Mouse (Mus musculus) liver, adult (tissue): ENCODE data around the gene Lcp1.
A peak's percentile ranks its signal among the peaks of the same experiment; 100 is the strongest.

ENCODE experiments used
- GATA4 ChIP-seq: IDR thresholded peaks from 2 replicates; pipeline ENCODE4 v1.6.1; 2014; ENCODE audit warnings: mild to moderate bottlenecking, low read length; ENCODE audit not compliant: insufficient replicate concordance

Lcp1 gene

DNA sequence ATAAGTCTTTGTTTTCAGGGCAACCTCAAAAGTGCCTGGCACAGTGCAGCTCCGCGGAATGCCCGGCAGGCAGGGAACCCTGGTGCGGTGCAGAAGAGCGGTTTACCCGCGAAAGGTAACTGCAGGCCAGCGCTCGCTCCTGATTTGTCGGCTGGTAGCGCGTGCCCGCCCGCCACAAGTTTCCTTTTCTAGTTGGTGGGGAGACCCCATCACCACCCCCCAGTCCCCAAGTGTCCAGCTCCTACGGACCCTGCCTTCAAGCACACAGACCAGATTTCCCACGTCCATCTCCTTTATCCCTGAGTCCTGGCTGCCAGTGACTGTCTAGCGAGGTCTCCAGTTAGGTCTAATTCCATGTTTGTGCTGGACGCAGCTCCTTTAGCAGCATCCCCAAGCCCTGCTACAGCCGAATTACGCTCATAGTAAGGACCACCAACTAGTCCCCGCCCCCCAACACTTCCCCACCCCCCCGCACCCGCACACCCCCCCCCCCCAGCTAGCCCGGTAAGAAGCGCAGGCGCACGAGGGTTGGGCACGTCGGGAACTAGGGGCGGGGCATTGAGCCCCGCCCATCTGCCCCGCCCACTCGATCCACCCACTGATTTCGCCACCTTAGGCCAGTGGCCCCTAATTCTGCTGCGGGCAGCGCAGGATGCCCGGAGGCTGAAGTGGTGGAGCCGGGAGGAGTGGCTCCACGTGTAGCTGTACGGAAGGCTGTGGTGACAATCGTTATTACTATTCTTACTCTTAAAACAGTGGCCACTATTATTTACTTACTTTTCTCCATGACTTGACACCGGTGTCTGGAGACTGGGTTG is at the start of gene Lcp1, which contains the start of gene Lrrc63:
Lcp1 (plus strand) TSS at position 601 of the 818 bp plus-strand sequence.
Lrrc63 (minus strand) TSS at position 381 of the 818 bp plus-strand sequence.
- no peak for TF ChIP-seq GATA4

DNA sequence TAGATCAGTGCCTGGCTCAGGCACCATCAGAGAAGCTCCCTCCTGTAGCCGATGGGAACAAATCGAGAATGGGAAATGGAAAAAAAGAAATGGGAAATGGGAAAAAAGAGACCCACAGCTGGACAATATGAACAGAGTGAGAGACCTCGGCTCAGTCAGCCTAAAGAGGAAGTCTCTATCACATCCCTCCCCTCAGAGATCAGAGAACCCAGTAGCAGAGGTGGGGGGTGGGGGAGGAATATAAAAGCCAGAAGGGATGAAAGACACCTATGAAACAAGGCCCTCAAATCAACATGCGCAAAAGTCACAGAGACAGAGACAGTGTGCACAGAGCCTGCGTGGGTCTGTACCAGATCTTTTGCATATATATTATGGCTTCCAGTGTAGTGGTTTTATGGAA is 27.9 kb upstream of the Lcp1 start:
- no peak for TF ChIP-seq GATA4

DNA sequence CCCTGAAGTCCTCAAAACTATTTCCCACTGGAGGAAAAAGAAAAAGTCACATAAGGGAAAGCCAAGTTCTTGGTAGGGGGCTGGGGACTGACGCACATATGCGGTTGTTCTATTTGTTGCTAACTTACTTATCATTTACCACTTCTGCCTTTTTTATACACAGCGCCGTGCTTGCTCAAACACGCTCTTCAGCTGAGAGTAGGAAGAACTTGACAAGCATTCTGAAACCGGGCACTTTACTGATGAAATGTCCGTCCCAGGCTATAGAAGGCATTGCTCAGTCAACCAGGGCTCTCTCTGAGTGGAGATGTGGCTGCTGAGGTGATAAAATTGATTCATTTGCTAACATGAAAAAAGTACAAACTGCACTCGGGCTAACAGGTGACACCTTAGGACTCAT is 9.2 kb upstream of the Lcp1 start:
- TF ChIP-seq GATA4 = no peak

DNA sequence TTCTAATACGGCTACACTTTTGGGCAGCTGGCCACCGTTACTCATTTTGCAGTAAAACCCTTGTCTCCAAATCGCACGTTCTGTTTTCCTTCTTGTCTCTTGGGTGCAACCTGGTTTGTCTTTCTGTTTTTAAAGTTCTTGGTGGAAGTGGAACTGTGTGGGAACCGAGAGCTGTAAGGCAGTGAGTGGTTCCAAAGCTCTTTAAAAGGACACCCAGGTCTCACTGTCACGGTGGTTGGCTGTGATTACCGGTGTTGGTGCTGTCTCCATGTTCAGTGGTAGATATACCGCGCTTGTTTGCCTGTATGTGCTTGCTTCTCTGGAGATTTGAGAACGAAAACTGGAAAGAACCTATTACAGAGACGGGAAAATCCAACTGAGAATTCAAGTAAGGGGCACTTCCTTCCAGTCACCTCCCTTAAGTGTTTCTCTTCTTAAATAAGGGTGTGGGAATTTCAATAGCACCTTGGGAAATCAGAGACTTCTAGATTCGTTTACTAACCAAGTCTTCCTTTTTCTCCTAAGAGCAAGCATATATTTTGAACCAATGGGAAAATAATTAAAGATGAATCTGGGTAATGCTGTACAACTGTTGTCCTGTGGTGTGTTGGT is 529 bp downstream of the Lcp1 start:
- TF ChIP-seq GATA4 = no peak

DNA sequence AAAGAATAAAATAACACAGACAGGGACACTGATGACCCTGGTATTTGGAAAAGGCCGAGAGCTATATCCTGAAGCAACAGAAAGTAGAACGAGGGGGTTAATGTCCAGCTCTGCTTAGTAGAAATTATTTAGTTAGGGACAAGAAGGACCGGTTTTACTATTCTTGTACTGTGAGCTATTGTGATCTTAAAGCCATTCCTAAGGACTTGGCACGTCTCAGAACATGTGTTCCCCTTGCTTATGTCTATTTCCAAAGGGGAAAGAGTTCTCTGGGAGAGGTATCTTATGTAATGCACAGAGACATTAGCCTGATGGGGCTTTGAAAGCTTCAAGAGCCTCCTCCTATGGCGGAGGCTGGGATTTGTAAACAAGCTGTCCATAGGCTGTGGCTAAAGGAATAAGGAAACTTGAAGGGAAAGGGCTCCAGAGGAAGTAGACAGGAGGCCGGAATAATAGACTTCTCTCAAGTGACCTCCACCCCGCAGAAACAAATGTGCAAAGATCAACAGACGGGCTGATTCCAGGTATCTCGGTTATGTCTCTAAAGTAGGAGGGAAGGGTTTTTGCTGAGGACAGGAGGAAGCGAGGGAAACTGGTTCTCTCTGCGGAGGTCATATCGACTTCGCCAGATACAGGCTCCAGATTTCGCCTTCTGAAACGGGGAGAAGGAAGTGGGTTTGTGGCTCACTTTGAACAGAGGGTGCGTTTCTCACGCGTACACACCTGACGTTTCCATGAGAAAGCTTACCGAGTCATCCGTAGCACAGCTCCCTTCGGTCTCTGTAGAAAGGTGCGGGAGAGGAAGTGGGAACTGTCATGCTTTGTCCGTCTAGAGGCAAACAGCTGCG is 5.4 kb downstream of the Lcp1 start:
- no peak for TF ChIP-seq GATA4

DNA sequence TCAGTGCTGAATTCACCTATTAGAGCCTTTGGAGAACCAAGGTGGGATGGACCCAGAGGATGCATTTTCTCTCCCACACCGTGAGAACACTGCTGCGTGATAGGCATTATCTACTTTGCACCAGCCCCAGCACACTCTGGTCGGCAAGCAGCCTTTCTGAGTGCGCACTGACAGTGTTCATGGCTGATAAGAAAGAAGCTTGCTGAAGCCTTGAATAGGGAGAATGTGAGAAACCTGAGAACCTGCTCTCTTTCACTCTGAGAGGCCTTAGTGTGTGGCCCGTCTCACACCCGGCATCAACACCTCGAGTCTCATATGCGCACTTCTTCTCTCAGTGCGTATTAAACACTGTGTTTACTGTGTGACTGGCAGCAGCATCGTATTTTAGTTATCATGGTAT is 7.6 kb downstream of the Lcp1 start:
- no peak for TF ChIP-seq GATA4

DNA sequence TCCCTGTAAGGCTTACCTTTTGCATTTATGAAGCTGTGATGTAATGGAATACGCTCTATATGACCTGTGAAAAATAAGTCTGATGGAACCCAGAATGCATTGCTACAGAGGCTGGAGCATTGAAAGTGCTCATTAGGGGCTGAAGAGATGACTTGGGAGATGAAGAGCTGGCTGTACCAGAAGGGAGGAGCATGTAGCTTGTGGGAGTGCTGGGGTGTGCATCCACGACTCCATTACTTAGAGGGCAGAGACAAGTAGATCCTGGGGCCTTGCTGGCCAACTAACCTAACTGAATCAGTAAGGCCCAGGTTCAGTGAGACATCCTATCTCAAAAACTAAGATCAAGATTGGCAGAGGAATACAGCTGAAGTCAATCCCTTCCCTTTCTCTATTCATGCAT is 8.3 kb downstream of the Lcp1 start:
- TF ChIP-seq GATA4 = no peak

DNA sequence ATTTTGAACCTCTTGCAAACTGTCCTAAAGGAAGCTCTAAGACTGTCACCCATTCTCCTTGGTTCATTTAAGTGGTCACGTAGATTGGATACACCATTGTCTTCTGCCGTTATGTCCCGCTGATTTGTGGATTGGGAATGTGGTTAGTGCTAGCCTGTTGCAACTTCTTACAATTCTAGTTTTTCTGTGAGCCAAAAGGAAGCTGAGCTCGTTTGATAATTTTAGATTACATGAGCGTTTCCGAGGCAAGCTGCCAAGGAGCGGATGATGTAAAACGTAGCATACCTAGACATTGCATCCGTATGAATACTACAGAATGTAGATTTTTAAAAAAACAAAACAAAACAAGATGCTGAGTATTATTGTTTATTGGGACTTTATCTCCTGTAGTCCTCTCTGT is 17.3 kb downstream of the Lcp1 start:
- TF ChIP-seq GATA4 = 0 out of 2 replicates have a peak, but pooled peaks have one; percentile 22

DNA sequence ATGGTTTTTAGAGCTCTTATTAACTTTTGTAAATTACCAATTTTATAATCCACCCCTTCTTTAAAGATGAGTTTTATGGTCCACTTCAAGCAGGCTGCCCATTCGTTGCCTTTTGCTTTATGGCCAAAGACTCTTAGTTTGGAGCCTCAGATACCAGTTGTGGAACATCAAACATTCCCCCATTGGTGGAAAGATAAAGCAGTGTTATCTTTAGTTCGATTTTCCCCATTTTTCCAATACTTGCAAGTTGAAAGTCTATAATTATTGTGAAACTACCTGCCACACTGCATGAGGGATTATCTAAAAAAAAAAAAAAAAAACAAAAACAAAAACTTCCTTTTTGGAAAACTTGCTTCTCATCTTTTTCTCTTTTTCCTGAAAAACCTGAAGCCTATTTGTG is 19.8 kb downstream of the Lcp1 start:
- peak; percentile 85 for TF ChIP-seq GATA4

DNA sequence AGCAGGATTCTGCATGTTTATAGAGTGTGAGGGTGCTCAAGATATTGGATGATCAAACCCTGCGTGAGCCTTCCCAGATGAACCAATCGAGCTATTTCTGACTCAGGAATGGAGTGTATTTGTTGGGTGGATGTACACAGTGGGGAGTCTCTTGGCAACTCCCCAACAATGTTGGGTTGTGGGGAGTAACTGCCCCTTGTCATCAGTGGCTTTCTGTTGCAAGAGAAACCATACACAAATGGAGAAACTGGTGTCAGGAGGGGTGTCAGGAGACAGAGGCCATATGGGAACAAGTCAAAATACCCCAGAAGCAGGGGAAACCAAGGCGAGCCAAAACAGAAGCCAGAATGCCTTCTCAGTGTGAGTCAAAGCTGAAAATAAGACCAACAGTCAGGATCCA is 20.2 kb downstream of the Lcp1 start:
- TF ChIP-seq GATA4 = no peak

DNA sequence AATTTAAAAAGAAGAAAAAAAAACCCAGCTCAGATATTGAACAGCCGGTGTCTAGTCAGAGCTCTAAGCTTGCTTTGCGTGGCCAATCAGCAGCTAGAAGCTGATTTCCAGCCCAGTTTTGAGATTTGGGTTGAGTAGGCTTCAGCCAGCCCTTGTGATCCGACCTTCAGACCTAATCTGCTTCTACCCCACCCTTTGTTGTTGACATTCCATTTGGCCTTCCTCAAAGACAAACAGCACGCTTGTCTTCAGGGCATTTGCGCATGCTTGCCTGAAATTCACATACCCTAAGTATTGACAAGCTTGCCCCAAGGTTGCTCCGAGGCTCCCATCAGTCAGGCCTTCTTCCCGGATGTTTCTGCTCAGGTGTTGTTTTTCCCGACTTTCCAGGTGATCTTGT is 23.6 kb downstream of the Lcp1 start:
- no peak for TF ChIP-seq GATA4

DNA sequence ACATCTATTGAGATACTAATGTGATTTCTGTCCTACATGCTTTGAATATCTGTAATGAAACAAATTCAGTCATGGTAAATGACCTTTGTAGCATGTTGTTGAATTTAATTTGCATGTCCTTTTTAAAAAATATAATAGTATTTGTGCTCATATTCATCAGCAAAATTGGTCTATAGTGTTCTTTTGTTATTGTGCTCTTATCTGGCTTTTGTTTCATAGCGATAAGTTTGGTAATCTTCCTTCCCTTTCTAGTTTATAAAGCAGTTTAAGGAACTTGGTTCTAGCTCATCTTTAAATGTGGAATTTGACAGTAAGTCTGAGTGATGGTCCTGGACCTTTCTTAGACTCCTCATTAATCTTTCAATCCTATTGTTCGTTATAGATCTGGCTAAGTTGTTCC is 28.5 kb downstream of the Lcp1 start:
- no peak for TF ChIP-seq GATA4

DNA sequence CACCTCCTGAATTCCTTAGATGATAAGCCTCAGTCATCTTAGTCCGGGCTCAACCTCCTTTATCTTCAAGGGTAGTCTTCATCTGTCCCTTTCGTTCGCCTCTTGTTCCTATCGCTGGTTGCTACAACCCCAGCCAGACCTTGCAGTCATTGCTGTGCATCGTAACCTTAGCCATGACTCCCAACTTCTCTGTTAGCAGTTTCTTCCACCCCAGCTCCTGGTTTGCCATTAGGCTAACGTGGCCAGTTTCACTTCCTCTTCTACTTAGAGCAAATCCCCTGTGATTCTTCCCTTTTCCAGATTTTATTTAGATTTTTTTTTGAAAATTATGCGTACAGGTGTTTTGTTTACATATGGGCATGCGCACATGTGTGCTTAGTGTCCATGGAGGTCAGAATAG is 33.0 kb downstream of the Lcp1 start:
- TF ChIP-seq GATA4 = no peak

DNA sequence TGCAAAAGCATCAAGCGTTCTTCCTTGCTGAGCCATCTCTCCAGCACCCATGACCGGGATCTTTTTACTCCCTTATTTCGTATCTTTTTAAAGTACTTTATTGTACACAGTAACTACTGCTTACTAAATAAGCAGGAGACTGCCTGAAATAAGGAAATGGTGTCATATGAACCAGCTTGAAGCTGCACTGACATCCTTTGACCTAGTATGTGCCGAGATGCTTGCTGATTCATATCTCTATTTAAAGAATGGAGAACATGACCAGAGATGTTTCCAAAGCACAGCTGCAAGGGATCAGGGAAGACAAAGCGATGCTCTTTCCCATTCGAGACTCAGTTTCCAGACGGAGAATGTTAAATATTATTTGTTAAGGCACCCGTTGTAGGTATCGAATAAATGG is 33.4 kb downstream of the Lcp1 start:
- TF ChIP-seq GATA4 = no peak

DNA sequence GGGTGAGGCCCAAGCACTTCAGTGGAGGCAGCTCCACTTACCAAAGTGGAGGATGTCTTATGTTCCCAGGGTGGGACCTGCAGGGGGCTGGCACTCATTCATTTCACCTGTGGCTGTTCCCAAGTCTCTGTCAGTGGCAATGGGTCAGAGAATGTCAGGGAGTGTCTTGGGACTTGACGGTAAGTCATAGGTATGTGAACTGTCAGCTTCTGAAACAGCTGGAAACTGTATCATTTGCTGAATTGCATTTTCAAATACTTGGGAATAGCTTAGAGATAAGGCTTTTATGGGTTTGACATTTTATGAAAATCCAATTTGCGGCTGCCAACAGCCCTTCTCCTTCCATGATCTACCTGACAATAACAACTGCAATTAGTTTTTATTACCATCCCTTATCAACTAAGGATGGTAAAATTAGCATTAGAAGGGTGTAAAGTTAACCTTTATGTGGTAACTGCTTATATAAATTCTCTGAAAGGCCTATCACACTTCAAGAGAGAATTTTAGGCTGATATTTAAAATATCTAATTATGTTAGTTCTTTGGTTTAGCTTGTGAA is 34.8 kb downstream of the Lcp1 start:
- TF ChIP-seq GATA4 = no peak
